Comparison of ENCODE assay signal across 8 mouse cellular contexts in genomic region chr6:34874101-34874921, GRCm38 (mm10). TPM values are rescaled to one million over a fixed set of nuclear protein-coding genes. Genes with fewer than 3 reads are reported as not detected.
DNase-seq lines count a peak whose midpoint lies in the region; ATAC-seq lines count a peak whose summit lies in the region.

No protein-coding gene starts in this region.

- 0 out of 2 replicates have a peak overlapping the region, but pooled peaks have one; percentile 10 for H3K9ac ChIP-seq in kidney, embryonic 15.5 days

- H3K4me1 ChIP-seq in kidney, embryonic 15.5 days: peaks cover 47% of the 10 kb centered on the region

- H3K4me2 ChIP-seq in kidney, embryonic 15.5 days: peak overlapping the region; percentile 14; the same call in 1 of the 2 replicates

- H3K36me3 ChIP-seq in kidney, embryonic 15.5 days: peaks cover 6% of the 10 kb centered on the region; the same call in 1 of the 2 replicates

- H3K9me3 ChIP-seq in kidney, embryonic 15.5 days (replicated peaks): no peaks in the 10 kb centered on the region

- no peak for ATAC-seq in kidney, embryonic 15.5 days (replicated peaks; ENCODE audit: low FRiP score)
- ATAC-seq in monocyte, adult 5-6 weeks (replicated peaks; ENCODE audit: insufficient number of reproducible peaks, low FRiP score, low TSS enrichment, poor library complexity, severe bottlenecking): no peak

- H3K4me3 ChIP-seq in kidney, embryonic 15.5 days (replicated peaks): no peak overlapping the region

- no peaks in the 10 kb centered on the region for H3K27me3 ChIP-seq in kidney, embryonic 15.5 days

- peak; percentile 64 for DNase-seq in adrenal gland, adult 2 months
- no peak for DNase-seq in adrenal gland, adult 8-10 months
- DNase-seq in brain, adult 2 months (ENCODE audit: low read depth, low spot score): peak; percentile 66
- peak; percentile 90 for DNase-seq in heart, adult 8-10 months (ENCODE audit: low spot score)
- DNase-seq in lung, postnatal 25 days (ENCODE audit: low spot score): peak; percentile 72
- DNase-seq in right cerebral cortex, adult 18-20 months: no peak

- peak overlapping the region; percentile 80 for H3K27ac ChIP-seq in kidney, embryonic 15.5 days

- 60% methylated on average over 21 of the region's 21 CpGs for WGBS in kidney, embryonic 15.5 days

RNA-seq across cellular contexts. Expression of gene Cyren, which starts 3.5 kb away (rescaled TPM):
- 1 to 10 TPM; 7.9 to 8.2 TPM for total RNA-seq in adrenal gland, adult 2 months (2021)
- polyA plus RNA-seq in adrenal gland, adult 2 months (2012; rRNA removed): 6.6 and 6.7 TPM in 2 replicates
- total RNA-seq in adrenal gland, adult 8-10 months (2022): 1 to 10 TPM; 6.9 to 9.0 (median 7.9) TPM
- total RNA-seq in heart, adult 8-10 months (2022): 1 to 10 TPM; 3.7 to 4.2 (median 3.8) TPM
- 11.9 and 15.6 TPM in 2 replicates for polyA plus RNA-seq in kidney, embryonic 15.5 days (2015; fragmentation: Nextera tagmentation; extraction: Ambion mirVana)
- total RNA-seq in monocyte, adult 5-6 weeks (2017): 6.1 to 7.3 TPM (median 6.3 TPM) in 3 replicates

RNA-seq across cellular contexts. Expression of gene Tmem140, which starts 11.4 kb away (rescaled TPM):
- total RNA-seq in adrenal gland, adult 2 months (2021): 10 to 100 TPM; 15.5 to 25.7 TPM
- 28.4 and 31.5 TPM in 2 replicates for polyA plus RNA-seq in adrenal gland, adult 2 months (2012; rRNA removed)
- total RNA-seq in adrenal gland, adult 8-10 months (2022): 10 to 100 TPM; 14.1 to 33.3 (median 18.4) TPM
- total RNA-seq in heart, adult 8-10 months (2022): 10 to 100 TPM; 17.8 to 27.1 (median 24.5) TPM
- 1.9 and 2.3 TPM in 2 replicates for polyA plus RNA-seq in kidney, embryonic 15.5 days (2015; fragmentation: Nextera tagmentation; extraction: Ambion mirVana)
- 8.0 to 21.4 TPM (median 8.5 TPM) in 3 replicates for total RNA-seq in monocyte, adult 5-6 weeks (2017)

RNA-seq across cellular contexts. Expression of gene Wdr91, which starts 36.4 kb away (rescaled TPM):
- total RNA-seq in adrenal gland, adult 2 months (2021): 10 to 100 TPM; 16.7 to 17.0 TPM
- 10.5 and 12.7 TPM in 2 replicates for polyA plus RNA-seq in adrenal gland, adult 2 months (2012; rRNA removed)
- total RNA-seq in adrenal gland, adult 8-10 months (2022): 10 to 100 TPM; 11.2 to 24.0 (median 17.3) TPM
- 10 to 100 TPM; 11.6 to 15.9 (median 13.3) TPM for total RNA-seq in heart, adult 8-10 months (2022)
- polyA plus RNA-seq in kidney, embryonic 15.5 days (2015; fragmentation: Nextera tagmentation; extraction: Ambion mirVana): 9.9 and 11.8 TPM in 2 replicates
- total RNA-seq in monocyte, adult 5-6 weeks (2017): 14.8 to 23.2 TPM (median 20.6 TPM) in 3 replicates

RNA-seq across cellular contexts. Expression of gene Stra8, which starts 45.7 kb away (rescaled TPM):
- not detected for total RNA-seq in adrenal gland, adult 2 months (2021)
- polyA plus RNA-seq in adrenal gland, adult 2 months (2012; rRNA removed): not detected in 2 replicates
- total RNA-seq in adrenal gland, adult 8-10 months (2022): not detected
- total RNA-seq in heart, adult 8-10 months (2022): not detected
- polyA plus RNA-seq in kidney, embryonic 15.5 days (2015; fragmentation: Nextera tagmentation; extraction: Ambion mirVana): not detected in 2 replicates
- not detected in 3 replicates for total RNA-seq in monocyte, adult 5-6 weeks (2017)

Comparison
In these comparisons a context has a peak if more than half of its experiments do, and no peak if none do; other contexts are left out.
1. DNase-seq: peak in adrenal gland, adult 2 months (single experiment), brain, adult 2 months (single experiment), heart, adult 8-10 months (single experiment) and lung, postnatal 25 days (single experiment); none in adrenal gland, adult 8-10 months (single experiment) and right cerebral cortex, adult 18-20 months (single experiment).